Mouse (Mus musculus): ENCODE measurements around the gene Atp5mpl.

GRCm38 (mm10) chr12:111933032-111933704 lies 33.6 kb downstream of the Atp5mpl start:
- no peak for TF ChIP-seq CTCF (IDR thresholded peaks at IDR 0.05; ENCODE audit: low read depth, low read length)
- no peak for TF ChIP-seq EP300 (IDR thresholded peaks at IDR 0.05; ENCODE audit: insufficient read depth, low read depth, low read length)
